Mouse (Mus musculus): ENCODE data around the gene Pja2. TPM values are rescaled to one million over a fixed set of nuclear protein-coding genes. Genes with fewer than 3 reads are reported as not detected.
"Not testable (repeated sequence)": the region's sequence is repeated elsewhere in the genome, so short reads cannot be mapped to it uniquely, and the experiment has no call there.

The Pja2 gene
- polyA plus RNA-seq, 1 experiment: 5.0 TPM

- DNase-seq (ENCODE audit: low read depth in 1 of 2, low spot score in 2 of 2): no peak
- Histone ChIP-seq H3K4me3 (ENCODE audit: extremely low read depth, insufficient read depth, insufficient read length) (no peak overlapping the region), H3K4me1 (ENCODE audit: control insufficient read depth, insufficient read depth, insufficient read length) (no peaks in the 10 kb centered on the region), H3K27ac (ENCODE audit: insufficient read depth, low read length) (no peak overlapping the region), H3K27me3 (ENCODE audit: control insufficient read depth, insufficient read depth, low read length) (no peaks in the 10 kb centered on the region), H3K36me3 (ENCODE audit: control insufficient read depth, insufficient read depth, low read length) (peaks cover 18% of the 10 kb centered on the region)
- 98% methylated on average over 7 of the region's 7 CpGs for WGBS
- TF ChIP-seq POLR2A (IDR thresholded peaks at IDR 0.05; ENCODE audit: low read depth, low read length): no peak
- no peak for TF ChIP-seq CTCF (IDR thresholded peaks at IDR 0.05; ENCODE audit: extremely low read depth, insufficient read depth, insufficient read length, insufficient replicate concordance)
Measured at GRCm38 (mm10) chr17:64288000-64288399, 43.7 kb downstream of the Pja2 start.

- no peaks in the 10 kb centered on the region for H3K4me1 ChIP-seq (ENCODE audit: control insufficient read depth, insufficient read depth, insufficient read length)
- no peak overlapping the region for H3K4me3 ChIP-seq (ENCODE audit: extremely low read depth, insufficient read depth, insufficient read length)
- no peak overlapping the region for H3K27ac ChIP-seq (ENCODE audit: insufficient read depth, low read length)
- no peak for DNase-seq (ENCODE audit: low read depth in 1 of 2, low spot score in 2 of 2)
- peaks cover 18% of the 10 kb centered on the region for H3K36me3 ChIP-seq (ENCODE audit: control insufficient read depth, insufficient read depth, low read length)
- H3K27me3 ChIP-seq (ENCODE audit: control insufficient read depth, insufficient read depth, low read length): no peaks in the 10 kb centered on the region
- WGBS: 96% methylated on average over 3 of the region's 3 CpGs
- TF ChIP-seq CTCF (IDR thresholded peaks at IDR 0.05; ENCODE audit: extremely low read depth, insufficient read depth, insufficient read length, insufficient replicate concordance) (no peak), POLR2A (IDR thresholded peaks at IDR 0.05; ENCODE audit: low read depth, low read length) (no peak)
Measured at GRCm38 (mm10) chr17:64286836-64287235, 44.9 kb downstream of the Pja2 start.

DNA sequence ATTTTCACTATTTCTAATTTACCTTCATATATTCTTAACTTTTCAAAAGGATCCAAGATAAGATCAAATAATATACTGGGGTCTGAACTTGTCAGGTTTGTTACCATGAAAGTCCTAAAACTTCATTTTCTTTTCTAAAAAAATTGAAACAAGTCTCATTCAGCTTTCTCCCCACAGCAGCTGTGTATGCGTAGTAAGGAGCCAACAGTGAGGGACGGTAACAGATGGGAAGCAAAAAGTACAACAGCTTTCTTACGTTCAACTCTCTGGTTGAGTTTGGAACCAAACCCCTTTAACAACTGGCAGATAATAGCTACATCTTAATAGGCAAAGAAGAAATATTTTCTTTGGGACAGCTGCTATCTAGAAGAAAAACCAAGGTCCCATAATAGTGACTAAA, 50.3 kb downstream of the Pja2 start:
- H3K36me3 ChIP-seq (ENCODE audit: control insufficient read depth, insufficient read depth, low read length): peaks cover 16% of the 10 kb centered on the region
- not testable (repeated sequence) for H3K4me1 ChIP-seq (ENCODE audit: control insufficient read depth, insufficient read depth, insufficient read length); H3K27ac ChIP-seq (ENCODE audit: insufficient read depth, low read length); DNase-seq (ENCODE audit: low read depth in 1 of 2, low spot score in 2 of 2); H3K27me3 ChIP-seq (ENCODE audit: control insufficient read depth, insufficient read depth, low read length); H3K4me3 ChIP-seq (ENCODE audit: extremely low read depth, insufficient read depth, insufficient read length)
- 96% methylated on average over 3 of the region's 3 CpGs for WGBS

- 62% methylated on average over 9 of the region's 9 CpGs for WGBS
- Histone ChIP-seq H3K4me3 (ENCODE audit: extremely low read depth, insufficient read depth, insufficient read length) (no peak overlapping the region), H3K36me3 (ENCODE audit: control insufficient read depth, insufficient read depth, low read length) (peaks cover 1% of the 10 kb centered on the region; the same call in 1 of the 2 replicates), H3K27ac (ENCODE audit: insufficient read depth, low read length) (no peak overlapping the region), H3K27me3 (ENCODE audit: control insufficient read depth, insufficient read depth, low read length) (no peaks in the 10 kb centered on the region), H3K4me1 (ENCODE audit: control insufficient read depth, insufficient read depth, insufficient read length) (no peaks in the 10 kb centered on the region)
- TF ChIP-seq POLR2A (IDR thresholded peaks at IDR 0.05; ENCODE audit: low read depth, low read length) (no peak), CTCF (IDR thresholded peaks at IDR 0.05; ENCODE audit: extremely low read depth, insufficient read depth, insufficient read length, insufficient replicate concordance) (no peak)
- no peak for DNase-seq (ENCODE audit: low read depth in 1 of 2, low spot score in 2 of 2)
Measured at GRCm38 (mm10) chr17:64277649-64278212, 54.0 kb downstream of the Pja2 start.

GRCm38 (mm10) chr17:64276666-64277065, 55.0 kb downstream of the Pja2 start:
- Histone ChIP-seq H3K27me3 (ENCODE audit: control insufficient read depth, insufficient read depth, low read length) (no peaks in the 10 kb centered on the region), H3K27ac (ENCODE audit: insufficient read depth, low read length) (no peak overlapping the region), H3K4me3 (ENCODE audit: extremely low read depth, insufficient read depth, insufficient read length) (no peak overlapping the region), H3K36me3 (ENCODE audit: control insufficient read depth, insufficient read depth, low read length) (no peaks in the 10 kb centered on the region; the same call in 1 of the 2 replicates), H3K4me1 (ENCODE audit: control insufficient read depth, insufficient read depth, insufficient read length) (no peaks in the 10 kb centered on the region)
- DNase-seq (ENCODE audit: low read depth in 1 of 2, low spot score in 2 of 2): no peak
- WGBS: 97% methylated on average over 5 of the region's 5 CpGs
- TF ChIP-seq POLR2A (IDR thresholded peaks at IDR 0.05; ENCODE audit: low read depth, low read length) (no peak), CTCF (IDR thresholded peaks at IDR 0.05; ENCODE audit: extremely low read depth, insufficient read depth, insufficient read length, insufficient replicate concordance) (no peak)

DNA sequence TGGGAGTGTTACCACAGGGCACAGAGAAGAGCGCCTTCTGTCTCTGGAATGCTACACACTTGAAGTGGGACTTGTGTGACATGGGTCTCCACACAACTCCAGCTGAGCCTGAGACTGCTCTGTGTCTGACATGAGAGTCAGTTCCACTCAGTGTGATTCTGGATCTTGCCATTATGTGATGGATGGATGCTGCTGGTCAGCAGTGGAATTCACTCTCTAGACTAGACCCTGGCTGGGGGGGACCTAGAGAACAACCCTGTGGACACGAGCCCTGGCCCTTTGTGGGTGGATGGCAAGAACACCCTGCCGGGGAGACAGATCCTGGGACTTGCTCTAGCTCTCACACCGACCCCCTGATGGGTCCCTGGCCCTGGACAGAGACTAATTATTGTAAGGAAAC, 56.5 kb downstream of the Pja2 start:
- Histone ChIP-seq H3K4me3 (ENCODE audit: extremely low read depth, insufficient read depth, insufficient read length) (no peak overlapping the region), H3K27me3 (ENCODE audit: control insufficient read depth, insufficient read depth, low read length) (no peaks in the 10 kb centered on the region), H3K27ac (ENCODE audit: insufficient read depth, low read length) (no peak overlapping the region), H3K4me1 (ENCODE audit: control insufficient read depth, insufficient read depth, insufficient read length) (no peaks in the 10 kb centered on the region), H3K36me3 (ENCODE audit: control insufficient read depth, insufficient read depth, low read length) (no peaks in the 10 kb centered on the region; the same call in 1 of the 2 replicates)
- TF ChIP-seq POLR2A (IDR thresholded peaks at IDR 0.05; ENCODE audit: low read depth, low read length) (no peak), CTCF (IDR thresholded peaks at IDR 0.05; ENCODE audit: extremely low read depth, insufficient read depth, insufficient read length, insufficient replicate concordance) (no peak)
- no peak for DNase-seq (ENCODE audit: low read depth in 1 of 2, low spot score in 2 of 2)
- 93% methylated on average over 4 of the region's 4 CpGs for WGBS

DNA sequence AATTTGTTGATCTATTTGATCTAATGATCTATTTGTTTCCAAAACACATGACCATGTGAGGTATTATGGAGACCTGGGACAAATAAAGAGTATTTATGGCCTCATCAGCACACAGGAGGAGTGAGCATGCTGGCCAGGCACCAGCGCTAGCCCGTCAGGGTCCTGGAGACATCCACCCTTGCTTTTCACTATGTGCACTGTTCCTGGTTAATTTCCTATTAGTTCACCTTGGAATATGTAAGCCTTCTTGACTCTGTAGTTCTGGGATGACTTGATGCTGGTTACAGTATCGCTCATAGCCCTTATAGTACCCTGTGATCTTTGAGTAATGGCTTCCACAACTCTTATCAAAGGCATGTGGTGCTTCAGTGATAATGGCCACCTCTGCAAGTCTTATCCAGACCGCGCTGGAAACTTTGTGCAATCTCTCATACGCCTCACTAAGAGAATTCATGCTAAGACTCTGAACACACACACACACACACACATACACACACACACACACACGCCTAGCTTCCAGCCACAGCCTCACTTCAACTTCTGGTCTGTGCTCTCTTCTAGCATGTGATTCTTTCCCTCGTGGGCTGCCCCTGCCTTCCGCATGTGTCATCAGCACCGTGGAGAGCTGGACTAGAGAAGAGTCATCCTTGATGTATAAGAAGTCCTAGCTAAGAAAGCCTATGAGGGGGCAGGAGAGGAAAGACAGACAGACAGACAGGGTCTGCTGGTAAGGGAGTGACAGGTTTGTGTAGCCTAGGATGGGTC, 57.2 kb downstream of the Pja2 start:
- no peak overlapping the region for H3K27ac ChIP-seq (ENCODE audit: insufficient read depth, low read length)
- DNase-seq (ENCODE audit: low read depth in 1 of 2, low spot score in 2 of 2): no peak
- TF ChIP-seq POLR2A (IDR thresholded peaks at IDR 0.05; ENCODE audit: low read depth, low read length) (no peak), CTCF (IDR thresholded peaks at IDR 0.05; ENCODE audit: extremely low read depth, insufficient read depth, insufficient read length, insufficient replicate concordance) (no peak)

More for the DNA sequence above, 57.2 kb downstream of the Pja2 start:
- Histone ChIP-seq H3K4me1 (ENCODE audit: control insufficient read depth, insufficient read depth, insufficient read length) (no peaks in the 10 kb centered on the region), H3K4me3 (ENCODE audit: extremely low read depth, insufficient read depth, insufficient read length) (no peak overlapping the region), H3K36me3 (ENCODE audit: control insufficient read depth, insufficient read depth, low read length) (no peaks in the 10 kb centered on the region; the same call in 1 of the 2 replicates), H3K27me3 (ENCODE audit: control insufficient read depth, insufficient read depth, low read length) (no peaks in the 10 kb centered on the region)
- 89% methylated on average over 10 of the region's 10 CpGs for WGBS
